Mouse (Mus musculus): Measurements from ENCODE around the gene Vgll4. TPM values are rescaled to one million over a fixed set of nuclear protein-coding genes. Genes with fewer than 3 reads are reported as not detected.

Vgll4 gene
- total RNA-seq, 1 experiment, result 25.5 TPM

DNA sequence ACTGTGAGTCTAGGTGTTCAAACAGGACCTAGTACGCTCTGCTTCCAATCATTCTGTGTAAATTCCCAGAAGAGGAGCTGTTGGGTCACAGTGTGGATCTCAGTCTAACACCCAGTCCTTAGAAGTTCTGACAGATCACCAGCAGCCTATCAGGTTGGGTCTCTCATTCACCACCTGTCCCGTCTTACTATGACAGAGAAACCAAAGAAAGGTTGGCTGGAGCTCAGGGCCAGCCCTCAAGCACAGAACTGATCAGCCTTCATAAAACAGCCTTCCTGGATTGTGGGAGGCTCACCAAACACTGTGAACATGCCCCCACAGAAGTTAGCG, 96.0 kb downstream of the Vgll4 start:
- TF ChIP-seq ZC3H11A (IDR thresholded peaks at IDR 0.05; ENCODE audit: borderline replicate concordance, low read depth, low read length), result no peak
- Histone ChIP-seq H3K4me3 (ENCODE audit: insufficient read depth in 1 of 2, low read depth in 1 of 2, low read length in 2 of 2, poor library complexity in 1 of 2, severe bottlenecking in 1 of 2) (no peak overlapping the region), H3K36me3 (ENCODE audit: control insufficient read depth, insufficient read depth, low read length, poor library complexity, severe bottlenecking) (no peaks in the 10 kb centered on the region), H3K9ac (ENCODE audit: insufficient read depth, low read depth, low read length, poor library complexity, severe bottlenecking) (no peak overlapping the region), H3K9me3 (ENCODE audit: control insufficient read depth, insufficient read depth, low read depth, low read length) (no peaks in the 10 kb centered on the region), H3K4me1 (ENCODE audit: control insufficient read depth in 2 of 2, insufficient read depth in 2 of 2, low read length in 2 of 2, poor library complexity in 1 of 2) (peaks cover 0 to 11% of the 10 kb centered on the region in 2 experiments; a peak in 1 of 4 replicates), H3K27ac (ENCODE audit: insufficient read depth, low read depth, low read length, poor library complexity, severe bottlenecking) (no peak overlapping the region)
- no peak for DNase-seq (ENCODE audit: low read depth, low spot score)
- in situ Hi-C loops (cut with MboI; ENCODE audit: low sequenced_read_pairs in 2 of 2, unreplicated experiment in 2 of 2), result no loop called here

DNA sequence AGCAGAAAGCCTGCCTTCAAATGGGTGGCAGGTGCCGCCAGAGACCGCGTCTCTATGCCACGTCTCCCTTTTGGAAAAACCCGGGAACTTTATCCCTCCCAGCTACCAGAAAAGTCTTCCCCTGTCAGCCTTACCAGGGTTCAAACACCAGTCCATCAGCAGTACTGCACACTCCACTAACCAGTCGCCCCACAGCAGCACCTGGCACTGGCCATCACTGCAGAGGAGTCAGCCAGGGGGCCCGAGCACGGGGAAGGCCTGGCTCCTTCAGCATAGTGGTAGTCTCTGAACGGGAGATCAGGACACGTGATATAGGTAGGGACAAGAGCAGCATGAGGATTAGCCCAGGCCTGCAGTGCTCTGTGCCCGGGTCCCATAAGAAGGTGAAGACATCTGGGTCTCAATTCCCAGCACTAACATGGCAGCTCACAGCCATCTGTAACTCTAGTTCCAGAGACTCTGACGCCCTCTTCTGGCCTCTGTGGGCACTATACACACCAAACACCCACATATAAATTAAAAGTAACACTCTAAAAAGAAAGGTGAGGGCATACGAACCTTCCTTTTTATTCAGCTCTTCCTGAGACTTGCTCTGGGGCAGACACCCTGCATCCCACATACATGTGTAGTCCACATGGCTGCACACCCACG, 98.7 kb downstream of the Vgll4 start:
- no peak for DNase-seq (ENCODE audit: low read depth, low spot score)
- H3K27ac ChIP-seq (ENCODE audit: insufficient read depth, low read depth, low read length, poor library complexity, severe bottlenecking), result no peak overlapping the region
- no peaks in the 10 kb centered on the region for H3K9me3 ChIP-seq (ENCODE audit: control insufficient read depth, insufficient read depth, low read depth, low read length)
- H3K9ac ChIP-seq (ENCODE audit: insufficient read depth, low read depth, low read length, poor library complexity, severe bottlenecking), result no peak overlapping the region
- in situ Hi-C loops (cut with MboI; ENCODE audit: low sequenced_read_pairs in 2 of 2, unreplicated experiment in 2 of 2), result no loop called here
- TF ChIP-seq MAFK (IDR thresholded peaks at IDR 0.05; ENCODE audit: insufficient read depth, low read depth, low read length), result no peak
- no peak for TF ChIP-seq ZNF384 (IDR thresholded peaks at IDR 0.05; ENCODE audit: low read depth, low read length)
- TF ChIP-seq ZC3H11A (IDR thresholded peaks at IDR 0.05; ENCODE audit: borderline replicate concordance, low read depth, low read length), result no peak
- no peak for TF ChIP-seq CHD2 (IDR thresholded peaks at IDR 0.05; ENCODE audit: low read depth, low read length)
- no peak for TF ChIP-seq HCFC1 (IDR thresholded peaks at IDR 0.05; ENCODE audit: borderline replicate concordance, insufficient read depth, low read length)
- H3K4me3 ChIP-seq (ENCODE audit: insufficient read depth in 1 of 2, low read depth in 1 of 2, low read length in 2 of 2, poor library complexity in 1 of 2, severe bottlenecking in 1 of 2), result peak overlapping the region in 1 of 2 experiments; percentile 21; a peak in 1 of 4 replicates
- peaks cover 0 to 11% of the 10 kb centered on the region in 2 experiments; a peak in 1 of 4 replicates for H3K4me1 ChIP-seq (ENCODE audit: control insufficient read depth in 2 of 2, insufficient read depth in 2 of 2, low read length in 2 of 2, poor library complexity in 1 of 2)
- no peaks in the 10 kb centered on the region for H3K36me3 ChIP-seq (ENCODE audit: control insufficient read depth, insufficient read depth, low read length, poor library complexity, severe bottlenecking)

DNA sequence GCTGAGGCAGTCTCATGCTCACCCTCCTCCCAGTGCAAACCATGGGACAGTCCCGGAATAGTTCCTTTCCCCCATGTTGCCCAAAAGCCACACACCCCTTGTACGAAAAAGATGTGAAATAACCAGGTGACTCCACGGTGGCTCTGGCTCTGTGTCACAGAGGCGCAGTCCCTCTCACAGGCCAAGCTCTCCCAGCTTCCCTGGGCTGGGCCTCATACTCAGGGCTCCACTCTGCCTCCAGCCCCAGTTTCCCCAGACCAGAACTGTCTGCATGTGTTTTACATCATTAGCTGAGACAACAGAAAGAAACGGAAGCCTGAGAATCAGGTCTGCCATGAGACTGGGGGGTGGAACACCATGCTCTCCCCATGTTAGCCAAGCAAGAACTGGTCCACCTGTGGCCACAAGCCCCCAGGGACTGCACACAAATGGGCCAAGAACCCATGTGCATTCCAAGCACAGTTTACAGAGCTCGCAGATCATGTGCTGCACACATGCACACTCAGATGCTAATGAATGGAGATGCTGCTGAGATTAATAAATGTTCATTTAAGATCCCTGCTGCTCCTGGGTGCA, 100.2 kb downstream of the Vgll4 start:
- H3K4me3 ChIP-seq (ENCODE audit: insufficient read depth in 1 of 2, low read depth in 1 of 2, low read length in 2 of 2, poor library complexity in 1 of 2, severe bottlenecking in 1 of 2), result no peak overlapping the region
- no peaks in the 10 kb centered on the region for H3K9me3 ChIP-seq (ENCODE audit: control insufficient read depth, insufficient read depth, low read depth, low read length)
- TF ChIP-seq CHD2 (IDR thresholded peaks at IDR 0.05; ENCODE audit: low read depth, low read length) (no peak), HCFC1 (IDR thresholded peaks at IDR 0.05; ENCODE audit: borderline replicate concordance, insufficient read depth, low read length) (no peak), ZNF384 (IDR thresholded peaks at IDR 0.05; ENCODE audit: low read depth, low read length) (no peak), ZC3H11A (IDR thresholded peaks at IDR 0.05; ENCODE audit: borderline replicate concordance, low read depth, low read length) (no peak), MAFK (IDR thresholded peaks at IDR 0.05; ENCODE audit: insufficient read depth, low read depth, low read length) (no peak)
- no peaks in the 10 kb centered on the region for H3K36me3 ChIP-seq (ENCODE audit: control insufficient read depth, insufficient read depth, low read length, poor library complexity, severe bottlenecking)
- H3K9ac ChIP-seq (ENCODE audit: insufficient read depth, low read depth, low read length, poor library complexity, severe bottlenecking), result no peak overlapping the region
- peaks cover 0 to 7% of the 10 kb centered on the region in 2 experiments; a peak in 1 of 4 replicates for H3K4me1 ChIP-seq (ENCODE audit: control insufficient read depth in 2 of 2, insufficient read depth in 2 of 2, low read length in 2 of 2, poor library complexity in 1 of 2)
- no peak for DNase-seq (ENCODE audit: low read depth, low spot score)
- in situ Hi-C loops (cut with MboI; ENCODE audit: low sequenced_read_pairs in 2 of 2, unreplicated experiment in 2 of 2), result no loop called here
- H3K27ac ChIP-seq (ENCODE audit: insufficient read depth, low read depth, low read length, poor library complexity, severe bottlenecking), result no peak overlapping the region

DNA sequence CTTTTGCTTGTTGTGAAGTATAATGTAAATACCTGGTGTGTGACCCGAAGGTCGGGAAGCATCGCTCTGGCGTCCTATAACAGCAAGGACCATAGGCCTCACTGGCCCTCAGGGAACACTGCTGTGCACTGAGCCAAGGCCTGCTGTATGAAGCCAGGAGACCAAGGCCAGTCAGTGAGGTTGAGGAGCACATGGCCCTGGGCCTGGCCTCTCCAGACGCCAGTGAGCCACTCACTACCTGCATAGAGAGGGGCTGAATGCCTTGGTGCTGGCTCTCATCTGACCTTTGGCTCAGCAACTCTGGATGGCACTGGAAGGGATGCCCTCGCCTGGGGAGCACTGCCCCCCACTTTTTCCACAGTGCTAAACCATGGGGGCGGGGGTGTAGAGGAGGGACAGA, 101.1 kb downstream of the Vgll4 start:
- H3K4me3 ChIP-seq (ENCODE audit: insufficient read depth in 1 of 2, low read depth in 1 of 2, low read length in 2 of 2, poor library complexity in 1 of 2, severe bottlenecking in 1 of 2), result no peak overlapping the region
- no peak for TF ChIP-seq MAFK (IDR thresholded peaks at IDR 0.05; ENCODE audit: insufficient read depth, low read depth, low read length)
- no peak for TF ChIP-seq HCFC1 (IDR thresholded peaks at IDR 0.05; ENCODE audit: borderline replicate concordance, insufficient read depth, low read length)
- TF ChIP-seq ZC3H11A (IDR thresholded peaks at IDR 0.05; ENCODE audit: borderline replicate concordance, low read depth, low read length), result no peak
- no peak for TF ChIP-seq CHD2 (IDR thresholded peaks at IDR 0.05; ENCODE audit: low read depth, low read length)
- TF ChIP-seq ZNF384 (IDR thresholded peaks at IDR 0.05; ENCODE audit: low read depth, low read length), result no peak
- H3K27ac ChIP-seq (ENCODE audit: insufficient read depth, low read depth, low read length, poor library complexity, severe bottlenecking), result no peak overlapping the region
- no peak for DNase-seq (ENCODE audit: low read depth, low spot score)
- H3K4me1 ChIP-seq (ENCODE audit: control insufficient read depth in 2 of 2, insufficient read depth in 2 of 2, low read length in 2 of 2, poor library complexity in 1 of 2), result no peaks in the 10 kb centered on the region; a peak in 1 of 4 replicates
- in situ Hi-C loops (cut with MboI; ENCODE audit: low sequenced_read_pairs in 2 of 2, unreplicated experiment in 2 of 2), result no loop called here
- H3K9me3 ChIP-seq (ENCODE audit: control insufficient read depth, insufficient read depth, low read depth, low read length), result no peaks in the 10 kb centered on the region
- no peak overlapping the region for H3K9ac ChIP-seq (ENCODE audit: insufficient read depth, low read depth, low read length, poor library complexity, severe bottlenecking)
- no peaks in the 10 kb centered on the region for H3K36me3 ChIP-seq (ENCODE audit: control insufficient read depth, insufficient read depth, low read length, poor library complexity, severe bottlenecking)
